Mouse (Mus musculus) brain, embryonic 18.5 days (tissue): ENCODE data around the gene Cryba2.

Source experiments
- DNase-seq: peaks from one replicate; pipeline ENCODE4 v3.0.0-alpha.2; 2012; ENCODE audit warnings: low read depth, low spot score

Cryba2 gene

DNA sequence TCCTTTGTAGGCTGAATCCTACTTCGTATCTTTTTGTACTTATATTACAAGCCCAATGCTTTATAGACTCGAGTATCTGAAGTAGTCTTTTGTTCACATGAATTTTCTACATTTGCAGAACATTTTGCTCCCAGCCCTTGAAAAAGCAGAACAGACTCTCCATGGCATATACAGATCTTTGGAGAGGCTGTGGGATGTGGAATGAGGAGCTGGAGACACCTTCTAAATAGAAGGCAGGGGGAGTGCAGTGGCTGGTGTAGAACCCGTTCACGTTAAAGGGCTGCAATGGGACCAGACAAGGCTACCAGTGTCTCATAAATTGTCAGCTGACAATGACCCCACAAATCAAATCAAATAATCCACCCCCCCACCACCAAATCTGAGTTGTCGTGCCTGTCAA, 44.0 kb downstream of the Cryba2 start:
- no peak for DNase-seq

DNA sequence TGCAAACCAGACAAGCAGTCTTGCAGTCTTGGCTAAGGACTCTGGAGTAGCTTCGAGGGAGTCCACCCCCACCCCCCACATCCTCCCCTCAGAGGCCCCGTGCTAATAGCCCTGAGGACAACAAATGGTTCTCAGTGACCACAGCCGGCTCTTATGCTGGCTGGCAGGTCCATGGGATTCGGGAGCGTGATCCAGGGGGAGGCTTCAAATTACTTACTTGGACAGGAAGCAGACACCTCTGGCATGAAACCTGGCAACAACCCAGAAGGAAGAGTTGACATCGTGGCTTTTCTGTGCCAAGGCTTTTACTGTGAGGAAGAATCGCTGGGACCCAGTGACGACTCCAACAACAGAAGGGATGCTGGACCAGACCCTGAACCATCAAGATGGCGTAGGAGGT, 46.6 kb downstream of the Cryba2 start:
- no peak for DNase-seq

DNA sequence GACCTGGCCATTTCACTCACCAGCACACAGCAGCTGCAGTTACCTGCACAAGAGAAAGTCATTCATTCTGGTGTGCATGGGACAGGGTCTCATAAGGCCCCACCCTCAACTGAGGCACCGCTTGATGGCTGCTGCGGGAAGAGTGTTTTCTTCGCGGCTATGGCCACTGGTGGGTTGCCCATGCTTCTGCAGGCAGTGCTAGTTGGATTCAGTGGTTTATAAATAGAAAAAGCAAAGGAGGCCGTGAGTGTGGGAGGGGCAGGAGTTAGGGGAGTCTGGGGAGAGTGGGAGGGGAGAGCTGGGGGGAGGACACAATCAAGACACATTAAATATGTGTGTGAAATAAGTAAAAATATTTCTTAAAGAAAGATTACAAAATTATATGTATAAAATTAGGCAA, 49.9 kb downstream of the Cryba2 start:
- no peak for DNase-seq
